Mouse (Mus musculus): ENCODE measurements around the gene Rbfox1. TPM values are rescaled to one million over a fixed set of nuclear protein-coding genes. Genes with fewer than 3 reads are reported as not detected.

Gene Rbfox1
- polyA plus RNA-seq, 1 experiment = not detected

- no peak for TF ChIP-seq CTCF (IDR thresholded peaks at IDR 0.05; ENCODE audit: low read depth, low read length)
- no peak for TF ChIP-seq POLR2A (IDR thresholded peaks at IDR 0.05; ENCODE audit: borderline replicate concordance, low read depth, low read length)
- Histone ChIP-seq H3K27ac (ENCODE audit: insufficient read depth, low read depth, low read length) (no peak overlapping the region), H3K4me1 (ENCODE audit: control insufficient read depth, insufficient read depth, low read length) (no peaks in the 10 kb centered on the region), H3K4me3 (ENCODE audit: insufficient read depth, low read length) (no peak overlapping the region)
Measured at GRCm38 (mm10) chr16:7329196-7329595, 1444.0 kb downstream of the Rbfox1 start.

GRCm38 (mm10) chr16:7341186-7341585 is 1456.0 kb downstream of the Rbfox1 start:
- Histone ChIP-seq H3K4me3 (ENCODE audit: insufficient read depth, low read length) (no peak overlapping the region), H3K27ac (ENCODE audit: insufficient read depth, low read depth, low read length) (no peak overlapping the region), H3K4me1 (ENCODE audit: control insufficient read depth, insufficient read depth, low read length) (no peaks in the 10 kb centered on the region)
- TF ChIP-seq CTCF (IDR thresholded peaks at IDR 0.05; ENCODE audit: low read depth, low read length) = no peak

- H3K27ac ChIP-seq (ENCODE audit: insufficient read depth, low read depth, low read length) = no peak overlapping the region
- TF ChIP-seq CTCF (IDR thresholded peaks at IDR 0.05; ENCODE audit: low read depth, low read length) (no peak), POLR2A (IDR thresholded peaks at IDR 0.05; ENCODE audit: borderline replicate concordance, low read depth, low read length) (no peak)
- H3K4me3 ChIP-seq (ENCODE audit: insufficient read depth, low read length) = no peak overlapping the region
- H3K4me1 ChIP-seq (ENCODE audit: control insufficient read depth, insufficient read depth, low read length) = no peaks in the 10 kb centered on the region
Measured at GRCm38 (mm10) chr16:7345298-7345697, 1460.1 kb downstream of the Rbfox1 start.

GRCm38 (mm10) chr16:7346001-7346625 is 1461.0 kb downstream of the Rbfox1 start:
- H3K4me1 ChIP-seq (ENCODE audit: control insufficient read depth, insufficient read depth, low read length) = no peaks in the 10 kb centered on the region
- H3K4me3 ChIP-seq (ENCODE audit: insufficient read depth, low read length) = no peak overlapping the region
- no peak overlapping the region for H3K27ac ChIP-seq (ENCODE audit: insufficient read depth, low read depth, low read length)
- no peak for TF ChIP-seq POLR2A (IDR thresholded peaks at IDR 0.05; ENCODE audit: borderline replicate concordance, low read depth, low read length)
- TF ChIP-seq CTCF (IDR thresholded peaks at IDR 0.05; ENCODE audit: low read depth, low read length) = no peak

- TF ChIP-seq CTCF (IDR thresholded peaks at IDR 0.05; ENCODE audit: low read depth, low read length) (no peak), POLR2A (IDR thresholded peaks at IDR 0.05; ENCODE audit: borderline replicate concordance, low read depth, low read length) (no peak)
- H3K4me3 ChIP-seq (ENCODE audit: insufficient read depth, low read length) = no peak overlapping the region
- no peak overlapping the region for H3K27ac ChIP-seq (ENCODE audit: insufficient read depth, low read depth, low read length)
- H3K4me1 ChIP-seq (ENCODE audit: control insufficient read depth, insufficient read depth, low read length) = peaks cover 3% of the 10 kb centered on the region; the same call in 1 of the 2 replicates
Measured at GRCm38 (mm10) chr16:7347522-7348165, 1462.5 kb downstream of the Rbfox1 start.

GRCm38 (mm10) chr16:7352808-7353207 is 1467.7 kb downstream of the Rbfox1 start:
- Histone ChIP-seq H3K4me3 (ENCODE audit: insufficient read depth, low read length) (no peak overlapping the region), H3K27ac (ENCODE audit: insufficient read depth, low read depth, low read length) (no peak overlapping the region), H3K4me1 (ENCODE audit: control insufficient read depth, insufficient read depth, low read length) (peaks cover 3% of the 10 kb centered on the region; the same call in 1 of the 2 replicates)
- TF ChIP-seq CTCF (IDR thresholded peaks at IDR 0.05; ENCODE audit: low read depth, low read length) (no peak), POLR2A (IDR thresholded peaks at IDR 0.05; ENCODE audit: borderline replicate concordance, low read depth, low read length) (no peak)

- Histone ChIP-seq H3K4me3 (ENCODE audit: insufficient read depth, low read length) (no peak overlapping the region), H3K4me1 (ENCODE audit: control insufficient read depth, insufficient read depth, low read length) (peaks cover 3% of the 10 kb centered on the region; the same call in 1 of the 2 replicates), H3K27ac (ENCODE audit: insufficient read depth, low read depth, low read length) (no peak overlapping the region)
- no peak for TF ChIP-seq CTCF (IDR thresholded peaks at IDR 0.05; ENCODE audit: low read depth, low read length)
- TF ChIP-seq POLR2A (IDR thresholded peaks at IDR 0.05; ENCODE audit: borderline replicate concordance, low read depth, low read length) = no peak
Measured at GRCm38 (mm10) chr16:7354116-7354515, 1469.0 kb downstream of the Rbfox1 start.

- TF ChIP-seq CTCF (IDR thresholded peaks at IDR 0.05; ENCODE audit: low read depth, low read length) (no peak), POLR2A (IDR thresholded peaks at IDR 0.05; ENCODE audit: borderline replicate concordance, low read depth, low read length) (no peak)
- H3K4me3 ChIP-seq (ENCODE audit: insufficient read depth, low read length) = no peak overlapping the region
- H3K4me1 ChIP-seq (ENCODE audit: control insufficient read depth, insufficient read depth, low read length) = no peaks in the 10 kb centered on the region
- no peak overlapping the region for H3K27ac ChIP-seq (ENCODE audit: insufficient read depth, low read depth, low read length)
Measured at GRCm38 (mm10) chr16:7359043-7359442, 1473.9 kb downstream of the Rbfox1 start.

- TF ChIP-seq CTCF (IDR thresholded peaks at IDR 0.05; ENCODE audit: low read depth, low read length) = no peak
- no peak for TF ChIP-seq POLR2A (IDR thresholded peaks at IDR 0.05; ENCODE audit: borderline replicate concordance, low read depth, low read length)
- Histone ChIP-seq H3K27ac (ENCODE audit: insufficient read depth, low read depth, low read length) (no peak overlapping the region), H3K4me3 (ENCODE audit: insufficient read depth, low read length) (no peak overlapping the region), H3K4me1 (ENCODE audit: control insufficient read depth, insufficient read depth, low read length) (no peaks in the 10 kb centered on the region)
Measured at GRCm38 (mm10) chr16:7360706-7361105, 1475.6 kb downstream of the Rbfox1 start.

- H3K4me3 ChIP-seq (ENCODE audit: insufficient read depth, low read length) = no peak overlapping the region
- peaks cover 4% of the 10 kb centered on the region for H3K4me1 ChIP-seq (ENCODE audit: control insufficient read depth, insufficient read depth, low read length)
- TF ChIP-seq POLR2A (IDR thresholded peaks at IDR 0.05; ENCODE audit: borderline replicate concordance, low read depth, low read length) = no peak
- no peak for TF ChIP-seq CTCF (IDR thresholded peaks at IDR 0.05; ENCODE audit: low read depth, low read length)
- H3K27ac ChIP-seq (ENCODE audit: insufficient read depth, low read depth, low read length) = no peak overlapping the region
Measured at GRCm38 (mm10) chr16:7365878-7366277, 1480.7 kb downstream of the Rbfox1 start.

Data from bone marrow macrophage, adult 2 months (primary cell).